Mouse (Mus musculus) testis, adult 2 months (tissue): ENCODE data around the gene Ccdc8.

ENCODE experiments used
- CTCF ChIP-seq: fragments of 200-500 bp; IDR thresholded peaks from 2 replicates; pipeline ENCODE4 v1.5.1; 2012; ENCODE audit warnings: low read depth, mild to moderate bottlenecking, inconsistent platforms, low read length, moderate library complexity; ENCODE audit not compliant: control insufficient read depth, insufficient read depth, insufficient replicate concordance
- POLR2A ChIP-seq: fragments of 200-500 bp; IDR thresholded peaks from 2 replicates; pipeline ENCODE4 v1.6.1; 2012; ENCODE audit warnings: low read depth, mild to moderate bottlenecking, inconsistent platforms, low read length, moderate library complexity; ENCODE audit not compliant: control insufficient read depth

GRCm38 (mm10) chr7:16959539-16960187 is 32.8 kb upstream of the Ccdc8 start, which contains the start of gene Pnmal1:
- TF ChIP-seq POLR2A (no peak), CTCF (no peak)
